Mouse (Mus musculus): ENCODE results near the gene Tinf2.

DNA sequence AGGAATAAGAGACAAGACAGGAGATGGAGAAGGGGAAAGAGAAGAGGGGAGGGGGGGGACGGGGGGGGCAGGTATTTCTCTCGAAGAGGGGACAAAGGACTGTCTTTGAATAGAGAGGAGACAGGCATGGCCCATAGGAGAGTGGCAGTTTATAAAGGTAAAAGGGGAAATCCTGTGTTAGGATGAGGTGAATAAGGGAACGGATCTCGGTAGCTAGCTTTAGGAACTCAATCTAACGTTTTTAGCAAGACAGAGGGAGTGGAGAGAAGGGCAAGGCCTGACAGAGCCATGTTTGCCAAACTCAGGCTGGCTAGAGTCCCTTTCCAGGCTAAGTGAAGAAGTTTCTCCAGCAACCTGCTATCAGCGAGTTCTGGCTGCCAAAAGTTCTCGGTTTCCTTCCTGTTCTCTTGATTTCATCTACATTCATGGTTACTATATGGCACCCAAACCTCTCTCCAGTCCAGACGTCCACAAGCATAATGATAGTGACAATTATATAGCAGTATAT, 40.9 kb upstream of the Tinf2 start:
- TF ChIP-seq CTCF (IDR thresholded peaks at IDR 0.05; ENCODE audit: low read depth, low read length) (no peak), POLR2A (IDR thresholded peaks at IDR 0.05; ENCODE audit: borderline replicate concordance, low read depth, low read length) (no peak)
